Mouse (Mus musculus) stomach, embryonic 14.5 days (tissue): ENCODE measurements around the gene Atcay. TPM values are rescaled to one million over a fixed set of nuclear protein-coding genes. Genes with fewer than 3 reads are reported as not detected.

Source experiments
- microRNA-seq: library from miRNA; unstranded; fragments of <30 nt; microRNA quantifications from one replicate; pipeline ENCODE4, GENCODE M21; 2016
- polyA plus RNA-seq: library from polyadenylated mRNA; unstranded; fragments of >200 nt; fragmentation: Nextera tagmentation; extraction: Ambion mirVana; gene quantifications from 2 replicates; pipeline ENCODE4 v1.2.1, GENCODE M21; 2014

Gene Atcay
- polyA plus RNA-seq, 1 experiment from 2014 or later, result 1.9 TPM

Small RNA genes lying within 50 kb of the gene (microRNA-seq; reads per million reads assigned to microRNA genes)
- gene Mir3057, result 5.2 reads per million, percentile 12 among the genes with 10 or more reads in this experiment

Other genes starting within 250 kb of the Atcay start
- 4.7 and 5.9 TPM in 2 replicates for gene Gng7, start 215.9 kb downstream of the Atcay start, polyA plus RNA-seq
- 0.20 and 0.41 TPM in 2 replicates for gene Diras1, start 205.2 kb downstream of the Atcay start, polyA plus RNA-seq
- 10.3 and 11.9 TPM in 2 replicates for gene Slc39a3, start 193.4 kb downstream of the Atcay start, polyA plus RNA-seq
- 162 and 164 TPM in 2 replicates for gene Sgta, start 170.7 kb downstream of the Atcay start, polyA plus RNA-seq
- 38.2 and 39.9 TPM in 2 replicates for gene Thop1, start 160.8 kb downstream of the Atcay start, polyA plus RNA-seq
- 0.22 and 0.56 TPM in 2 replicates for gene Creb3l3, start 132.0 kb downstream of the Atcay start, polyA plus RNA-seq
- gene Map2k2, start 124.9 kb downstream of the Atcay start, polyA plus RNA-seq, result 164 and 167 TPM in 2 replicates
- 25.5 and 27.4 TPM in 2 replicates for gene Zbtb7a, start 95.6 kb downstream of the Atcay start, polyA plus RNA-seq
- gene Pias4, start 62.9 kb downstream of the Atcay start, polyA plus RNA-seq, result 32.7 and 40.9 TPM in 2 replicates
- 416 and 434 TPM in 2 replicates for gene Eef2, start 54.2 kb downstream of the Atcay start, polyA plus RNA-seq
- 48.9 and 58.7 TPM in 2 replicates for gene Dapk3, start 47.8 kb downstream of the Atcay start, polyA plus RNA-seq
- gene 4930442H23Rik, start 47.0 kb downstream of the Atcay start, polyA plus RNA-seq, result not detected in 2 replicates
- 0.14 and 0.35 TPM in 2 replicates for gene Nmrk2, start 28.8 kb downstream of the Atcay start, polyA plus RNA-seq
- 9.2 and 10.8 TPM in 2 replicates for gene Zfr2, start 2.3 kb upstream of the Atcay start, polyA plus RNA-seq
- 3.4 and 3.9 TPM in 2 replicates for gene Matk, start 22.1 kb upstream of the Atcay start, polyA plus RNA-seq
- gene Mrpl54, start 36.1 kb upstream of the Atcay start, polyA plus RNA-seq, result 223 and 246 TPM in 2 replicates
- gene Apba3, start 36.1 kb upstream of the Atcay start, polyA plus RNA-seq, result 47.0 and 51.1 TPM in 2 replicates
- gene Tjp3, start 60.7 kb upstream of the Atcay start, polyA plus RNA-seq, result 21.6 and 25.2 TPM in 2 replicates
- gene Pip5k1c, start 62.1 kb upstream of the Atcay start, polyA plus RNA-seq, result 50.1 and 51.4 TPM in 2 replicates
- gene Cactin, start 90.3 kb upstream of the Atcay start, polyA plus RNA-seq, result 21.3 and 21.7 TPM in 2 replicates
- gene Tbxa2r, start 97.9 kb upstream of the Atcay start, polyA plus RNA-seq, result 23.1 and 23.4 TPM in 2 replicates
- gene Gipc3, start 112.4 kb upstream of the Atcay start, polyA plus RNA-seq, result 0.07 TPM in 1 of 2 replicates, not detected in the other
- gene Hmg20b, start 119.6 kb upstream of the Atcay start, polyA plus RNA-seq, result 98.6 TPM in 2 replicates
- 4.7 and 4.8 TPM in 2 replicates for gene Mfsd12, start 126.7 kb upstream of the Atcay start, polyA plus RNA-seq
- 0.43 and 0.59 TPM in 2 replicates for gene 4930404N11Rik, start 135.0 kb upstream of the Atcay start, polyA plus RNA-seq
- gene Fzr1, start 147.7 kb upstream of the Atcay start, polyA plus RNA-seq, result 81.3 and 88.7 TPM in 2 replicates
- gene Dohh, start 153.6 kb upstream of the Atcay start, polyA plus RNA-seq, result 44.8 and 48.5 TPM in 2 replicates
- 3.1 and 4.1 TPM in 2 replicates for gene Gm48551, start 153.6 kb upstream of the Atcay start, polyA plus RNA-seq
- gene Gm48552, start 158.2 kb upstream of the Atcay start, polyA plus RNA-seq, result 1.0 and 1.1 TPM in 2 replicates
- 17.7 and 21.5 TPM in 2 replicates for gene Smim24, start 162.2 kb upstream of the Atcay start, polyA plus RNA-seq
- gene Nfic, start 224.8 kb upstream of the Atcay start, polyA plus RNA-seq, result 76.0 and 80.1 TPM in 2 replicates